Mouse (Mus musculus): Measurements from ENCODE around the gene Gnai2. TPM values are rescaled to one million over a fixed set of nuclear protein-coding genes. Genes with fewer than 3 reads are reported as not detected.
A peak's percentile ranks its signal among the peaks of the same experiment; 100 is the strongest.

The Gnai2 gene
- 100 to 1,000 TPM; 176 to 181 TPM for polyA plus RNA-seq (2017; shearing (Covaris generic))

DNA sequence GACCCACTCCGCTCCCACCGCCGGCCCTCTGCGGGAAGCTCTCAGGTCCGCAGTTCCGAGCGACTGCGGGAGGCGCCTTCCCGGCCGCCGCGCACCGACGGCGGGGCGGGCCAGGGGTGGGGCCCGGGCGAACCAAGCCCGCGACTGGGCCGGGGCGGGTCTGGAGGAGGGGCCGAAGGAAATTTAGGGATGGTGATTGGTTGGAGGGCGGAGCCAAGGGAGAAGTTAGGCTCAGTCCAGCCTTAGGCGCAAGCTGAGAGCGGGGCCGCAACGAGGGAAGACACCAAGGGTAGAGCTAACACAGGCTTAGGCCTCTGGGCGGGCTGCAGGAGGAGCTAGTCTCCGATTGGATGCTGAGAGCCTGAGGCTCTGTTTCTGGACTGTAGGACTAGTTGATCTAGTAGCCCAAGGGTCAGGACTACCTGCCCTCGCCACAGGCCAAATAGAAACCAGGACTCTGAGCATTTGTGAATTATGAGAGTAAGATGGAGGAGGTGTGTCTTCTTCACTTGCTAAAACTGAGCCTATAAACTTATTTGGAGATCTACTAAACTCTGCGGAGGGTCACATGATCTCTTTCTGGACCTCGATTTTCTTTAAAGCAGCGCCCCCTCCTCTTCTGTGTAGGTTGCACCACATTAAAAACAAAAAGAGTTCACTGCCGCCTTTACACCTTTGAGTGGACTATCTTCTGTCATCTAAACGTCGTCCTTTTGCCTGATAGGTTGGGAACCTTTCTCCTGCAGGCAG is at the start of gene Gnai2:
Gnai2 (minus strand) TSS at position 89 of the 750 bp plus-strand sequence.
- peak; percentile 79 for ATAC-seq

DNA sequence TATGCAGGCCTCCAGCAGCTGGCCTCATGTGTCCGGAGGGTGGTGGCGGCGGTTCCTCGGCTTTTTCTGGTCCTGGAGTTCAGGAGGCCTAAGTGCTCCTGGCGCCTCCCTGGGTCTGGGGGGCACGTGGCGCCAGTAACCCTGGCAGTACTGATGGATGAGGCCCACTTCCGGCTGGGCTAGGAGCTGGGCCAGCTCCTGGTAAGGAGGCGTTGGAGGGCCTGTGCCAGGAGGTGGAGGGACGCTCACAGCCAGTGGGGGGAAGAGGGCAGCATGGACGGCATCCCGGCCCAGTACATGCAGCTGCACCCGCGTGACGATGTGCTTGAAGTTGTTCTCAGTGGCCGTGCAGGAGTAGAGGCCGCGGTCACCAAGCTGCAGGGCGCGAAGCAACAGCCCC is 47.2 kb upstream of the Gnai2 start:
- no peak for ATAC-seq

DNA sequence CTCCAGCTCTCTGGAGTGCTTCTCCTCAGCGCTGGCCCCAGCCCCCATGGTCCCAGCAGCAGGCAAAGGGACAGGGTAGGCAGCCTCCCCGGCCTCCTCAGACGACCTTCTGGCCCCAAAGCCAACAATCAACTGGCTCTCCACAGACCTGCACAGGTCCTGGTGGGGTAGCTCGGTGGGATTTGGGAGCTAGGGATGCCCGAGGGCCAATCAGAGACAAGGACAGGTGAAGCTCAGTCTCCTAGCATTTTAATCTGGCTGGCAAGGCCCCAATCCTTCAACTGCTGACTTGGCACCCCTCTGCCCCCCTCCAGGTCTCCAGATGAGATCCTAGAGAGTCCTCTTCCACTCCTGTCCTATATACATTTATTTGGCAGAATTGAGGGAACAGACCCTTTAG is 44.3 kb upstream of the Gnai2 start, which contains the start of gene Gnat1:
Gnat1 (minus strand) TSS at position 212 of the 400 bp plus-strand sequence.
- no peak for ATAC-seq

DNA sequence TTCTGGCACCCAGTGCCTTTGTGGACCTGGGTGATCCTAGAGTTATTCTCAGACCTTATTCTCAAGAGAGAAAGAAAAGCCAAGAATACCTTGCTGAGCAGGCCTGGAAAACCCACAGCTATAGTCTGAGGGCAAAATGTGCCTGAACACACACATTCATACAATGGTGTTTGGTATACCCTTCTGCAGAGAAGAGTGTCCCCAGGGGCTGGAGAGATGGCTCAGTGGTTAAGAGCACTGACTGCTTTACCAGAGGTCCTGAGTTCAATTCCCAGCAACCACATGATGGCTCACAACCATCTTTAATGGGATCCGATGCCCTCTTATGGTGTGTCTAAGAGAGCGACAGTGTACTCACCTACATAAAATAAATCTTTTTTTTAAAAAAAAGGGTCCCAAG is 43.7 kb upstream of the Gnai2 start:
- no peak for ATAC-seq

DNA sequence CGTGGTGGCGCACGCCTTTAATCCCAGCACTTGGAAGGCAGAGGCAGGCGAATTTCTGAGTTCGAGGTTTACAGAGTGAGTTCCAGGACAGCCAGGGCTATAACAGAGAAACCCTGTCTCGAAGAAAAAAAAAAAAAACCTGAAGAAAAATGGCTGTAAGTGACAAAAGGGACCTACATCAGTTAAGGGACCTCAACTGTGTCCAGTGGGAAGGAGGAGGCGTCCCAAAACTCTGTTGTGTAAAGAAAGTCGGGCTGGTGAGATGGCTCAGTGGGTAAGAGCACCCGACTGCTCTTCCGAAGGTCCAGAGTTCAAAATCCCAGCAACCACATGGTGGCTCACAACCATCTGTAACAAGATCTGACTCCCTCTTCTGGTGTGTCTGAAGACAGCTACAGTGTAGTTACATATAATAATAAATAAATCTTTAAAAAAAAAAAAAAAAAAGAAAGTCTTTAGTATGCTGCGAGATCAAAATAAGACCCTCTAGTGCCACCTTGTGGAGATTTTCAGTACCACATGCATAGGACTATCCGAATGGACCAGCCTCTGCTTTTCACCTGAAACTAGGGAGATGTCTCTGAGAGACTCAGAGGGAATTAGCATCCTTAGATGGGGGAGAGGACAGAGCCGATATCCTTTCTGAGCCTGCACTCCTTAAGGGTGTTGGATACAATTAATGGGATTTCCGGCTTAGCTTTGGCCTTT is 42.8 kb upstream of the Gnai2 start:
- peak; percentile 44 for ATAC-seq

DNA sequence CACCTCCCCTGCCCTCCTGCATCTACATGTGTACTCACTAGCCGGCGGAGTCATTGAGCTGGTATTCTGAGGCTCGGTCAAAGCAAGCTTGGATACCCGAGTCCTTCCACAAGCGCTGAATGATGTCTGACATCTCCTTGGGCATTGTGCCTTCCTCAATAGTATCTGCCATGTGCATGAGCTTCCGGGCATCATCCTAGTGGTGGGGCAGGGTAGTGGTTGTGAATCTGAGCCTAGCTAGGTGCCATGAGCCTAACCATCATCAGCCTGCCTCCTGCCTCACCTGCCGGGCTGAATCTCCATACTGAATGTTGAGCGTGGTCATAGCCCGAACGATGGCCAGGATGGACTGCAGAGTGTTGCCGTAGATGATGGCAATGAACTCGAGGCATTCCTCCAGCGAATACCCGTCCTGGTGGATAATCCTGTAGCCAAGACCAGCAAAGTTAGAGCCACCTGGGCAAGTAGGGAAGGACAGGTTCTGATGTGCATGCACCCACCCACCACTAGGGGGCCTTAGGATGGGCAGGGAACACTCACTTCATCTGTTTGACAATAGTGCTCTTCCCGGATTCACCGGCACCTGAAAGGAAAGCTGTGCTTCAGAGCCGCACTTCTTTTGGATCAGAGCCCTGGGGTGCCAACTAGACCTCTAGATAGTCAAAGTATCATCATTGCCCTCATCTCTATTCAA is 42.1 kb upstream of the Gnai2 start:
- no peak for ATAC-seq

DNA sequence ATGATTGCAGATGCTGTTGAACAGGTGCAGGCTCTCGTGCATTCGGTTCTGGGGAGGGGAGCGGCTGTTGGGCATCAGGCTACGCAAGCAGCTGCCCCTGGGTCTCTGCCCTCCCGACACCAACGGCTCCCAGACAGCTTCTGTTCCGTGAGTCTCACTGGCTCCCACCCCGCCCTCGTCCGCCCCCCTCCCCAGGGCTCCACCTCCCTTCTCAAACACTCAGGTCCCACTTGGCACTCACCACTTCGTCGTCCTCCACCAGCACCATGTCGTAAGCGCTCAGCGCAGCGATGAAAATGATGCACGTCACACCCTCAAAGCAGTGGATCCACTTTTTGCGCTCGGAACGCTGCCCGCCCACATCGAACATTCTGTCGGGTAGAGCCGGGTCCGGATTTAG is 41.1 kb upstream of the Gnai2 start:
- no peak for ATAC-seq

DNA sequence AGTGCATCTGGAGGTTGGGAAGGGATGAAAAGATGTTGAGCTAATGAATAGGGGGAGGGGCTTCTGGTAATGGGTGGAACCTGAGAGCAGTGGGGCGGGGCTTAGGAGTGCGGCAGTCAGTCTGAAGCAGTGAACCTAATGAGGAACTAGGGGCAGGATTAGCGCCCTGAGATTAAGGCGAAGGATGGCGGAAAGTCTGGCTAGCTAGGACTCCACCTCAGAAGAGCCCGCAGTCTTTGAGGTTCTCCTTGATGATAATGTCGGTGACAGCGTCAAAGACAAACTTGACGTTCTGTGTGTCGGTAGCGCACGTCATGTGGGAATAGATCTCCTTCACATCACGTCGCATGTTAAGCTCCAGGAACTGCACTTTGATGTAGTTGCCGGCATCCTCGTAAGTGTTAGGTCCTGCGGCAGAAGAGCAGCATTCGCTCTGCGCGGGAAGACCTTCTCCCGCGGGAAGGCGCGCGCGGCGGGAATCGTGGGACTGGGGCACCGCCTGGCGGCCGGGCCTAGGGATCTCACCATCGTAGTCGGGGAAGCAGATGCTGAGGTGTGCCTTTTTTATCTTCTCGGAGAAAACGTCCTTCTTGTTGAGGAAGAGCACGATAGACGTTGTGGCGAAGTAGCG is 40.6 kb upstream of the Gnai2 start:
- ATAC-seq, result peak; percentile 57

DNA sequence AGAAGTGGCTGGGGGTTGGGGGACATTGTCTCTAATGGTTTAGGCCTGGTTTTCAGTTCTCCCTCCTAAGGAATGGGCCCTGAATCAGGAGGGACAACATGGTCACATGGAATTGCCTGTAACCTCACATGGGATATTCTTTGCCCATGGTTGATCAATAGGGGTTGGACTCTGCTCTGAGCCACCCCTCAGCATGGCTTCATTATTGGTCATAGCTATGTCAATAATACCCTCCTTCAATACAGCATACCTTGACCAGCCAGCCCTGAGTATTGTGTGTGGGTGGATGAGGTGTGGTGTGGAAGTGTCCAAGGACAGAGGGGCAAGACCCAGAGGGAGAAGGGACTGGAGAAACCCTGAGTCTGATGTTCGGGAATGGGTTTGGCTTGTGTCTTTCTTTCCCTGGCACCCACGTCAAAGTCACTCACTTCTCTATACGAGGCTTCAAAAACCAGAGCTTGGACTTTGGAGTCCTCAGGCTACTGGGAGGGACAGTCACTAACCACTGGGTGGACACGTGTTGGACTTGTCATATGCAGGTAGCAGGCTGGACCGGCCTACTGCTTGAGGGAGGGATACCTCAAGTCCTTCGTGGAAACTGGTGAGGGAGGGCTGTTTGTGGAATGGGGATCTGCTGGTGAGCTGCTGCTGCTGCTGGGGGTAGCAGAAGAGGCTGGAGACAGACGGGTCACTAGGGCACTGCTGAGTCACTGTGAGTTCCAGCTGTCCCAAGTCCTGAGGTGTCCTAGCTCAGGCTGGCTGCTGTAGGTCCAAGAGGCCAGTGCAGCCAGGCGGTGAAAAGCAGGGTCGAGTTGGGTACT is 39.7 kb upstream of the Gnai2 start:
- ATAC-seq, result no peak

DNA sequence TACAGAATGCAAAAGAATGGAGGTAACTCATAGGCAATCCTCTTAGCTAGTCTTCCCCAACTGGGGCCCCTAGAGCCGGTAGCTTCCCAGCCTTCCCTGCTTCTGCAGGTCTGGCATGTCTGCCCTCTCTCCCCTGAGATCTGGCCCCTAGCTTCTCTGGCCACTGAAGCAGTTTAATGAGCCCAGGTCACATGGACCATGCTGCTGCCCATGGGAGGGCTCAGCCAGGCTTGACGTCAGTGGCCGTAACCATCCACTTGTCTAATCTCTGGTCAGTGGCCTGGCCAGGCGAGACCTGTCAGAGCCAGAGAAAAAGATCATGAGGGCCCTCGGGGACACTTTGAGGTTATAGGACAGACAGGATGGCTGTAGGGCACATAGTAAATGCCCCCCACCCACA is 35.1 kb upstream of the Gnai2 start:
- no peak for ATAC-seq

DNA sequence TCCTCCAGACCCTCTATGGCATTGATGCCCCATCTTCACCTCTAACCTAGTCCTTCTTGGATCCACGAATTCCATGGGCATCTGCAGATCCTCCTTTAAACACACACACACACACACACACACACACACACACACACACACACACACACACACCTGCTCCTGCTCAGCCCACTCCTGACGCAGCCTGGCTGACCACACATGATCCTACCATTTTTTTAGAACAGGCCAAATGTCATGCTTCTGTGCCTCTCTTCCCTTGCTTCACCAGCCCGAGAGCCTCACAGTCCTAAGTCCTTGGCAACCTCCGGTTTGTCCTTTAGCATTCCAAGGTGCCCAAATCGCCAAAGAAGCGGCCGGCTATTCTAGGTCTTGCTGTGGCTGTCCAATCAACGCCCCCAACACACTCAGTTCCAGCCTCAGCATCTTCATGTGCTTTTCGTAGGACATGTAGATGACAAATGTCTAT is 34.3 kb upstream of the Gnai2 start, which contains the start of gene Slc38a3:
Slc38a3 (minus strand) TSS at position 51 of the 466 bp plus-strand sequence.
- ATAC-seq, result no peak

DNA sequence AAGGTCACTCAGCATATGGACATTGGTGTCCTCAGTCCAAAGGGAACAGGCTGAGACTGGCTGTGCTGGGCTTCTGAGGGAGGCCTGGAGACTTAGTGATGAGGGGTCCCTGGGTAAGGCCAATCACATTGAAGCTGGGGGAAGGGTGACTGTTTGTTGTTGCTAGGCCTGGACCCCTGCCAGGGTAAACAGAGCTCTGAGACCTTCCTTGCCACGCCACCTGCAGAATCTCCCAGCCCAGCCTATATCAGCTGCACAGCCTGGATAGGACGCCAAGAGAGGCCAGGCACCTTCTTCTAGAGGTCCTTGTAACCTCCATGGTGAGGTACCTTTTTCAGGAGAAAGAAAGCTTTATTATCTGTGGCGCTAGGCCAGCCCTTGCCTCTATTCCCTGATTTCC is 33.7 kb upstream of the Gnai2 start:
- ATAC-seq, result no peak

DNA sequence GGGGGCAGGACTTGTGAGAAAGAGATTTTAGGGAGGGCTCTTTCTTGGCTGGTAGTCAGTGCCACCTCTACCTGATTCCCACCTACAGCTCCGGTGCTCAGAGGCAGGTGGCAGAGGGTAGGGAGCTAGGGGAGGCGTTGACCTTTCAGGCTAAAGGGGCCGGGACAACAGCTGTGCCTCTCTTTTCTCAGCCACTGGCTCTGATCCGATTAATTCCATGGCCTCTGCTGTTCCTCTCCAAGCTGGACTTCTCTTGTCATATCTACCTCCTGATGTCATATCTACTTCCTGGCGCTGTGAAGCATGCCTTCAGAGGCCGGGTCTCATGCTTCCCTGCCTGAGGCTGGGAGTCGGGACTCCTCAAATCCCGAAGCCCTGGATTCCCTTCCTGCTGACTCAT is 32.8 kb upstream of the Gnai2 start:
- ATAC-seq, result no peak

DNA sequence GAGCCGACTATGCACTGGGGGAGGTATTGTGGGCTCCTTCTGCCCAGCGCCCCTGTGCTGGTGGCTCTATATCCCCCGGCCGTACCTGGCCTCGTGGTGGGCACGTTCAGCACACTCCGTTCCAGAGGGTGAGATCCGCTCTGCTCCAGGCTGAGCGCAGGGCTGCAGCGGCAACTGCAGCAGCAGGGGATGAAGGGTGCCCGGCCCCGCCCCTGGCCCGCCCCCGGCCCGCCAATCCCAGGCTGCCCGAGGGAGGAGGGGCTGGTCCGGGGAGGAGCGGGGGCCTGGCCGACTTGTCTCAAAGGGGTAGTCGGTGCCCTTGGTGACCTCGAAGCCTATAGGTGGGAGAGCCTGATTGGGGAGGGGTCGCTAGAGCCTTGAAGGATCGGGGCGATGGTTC is 32.1 kb upstream of the Gnai2 start:
- ATAC-seq, result no peak

DNA sequence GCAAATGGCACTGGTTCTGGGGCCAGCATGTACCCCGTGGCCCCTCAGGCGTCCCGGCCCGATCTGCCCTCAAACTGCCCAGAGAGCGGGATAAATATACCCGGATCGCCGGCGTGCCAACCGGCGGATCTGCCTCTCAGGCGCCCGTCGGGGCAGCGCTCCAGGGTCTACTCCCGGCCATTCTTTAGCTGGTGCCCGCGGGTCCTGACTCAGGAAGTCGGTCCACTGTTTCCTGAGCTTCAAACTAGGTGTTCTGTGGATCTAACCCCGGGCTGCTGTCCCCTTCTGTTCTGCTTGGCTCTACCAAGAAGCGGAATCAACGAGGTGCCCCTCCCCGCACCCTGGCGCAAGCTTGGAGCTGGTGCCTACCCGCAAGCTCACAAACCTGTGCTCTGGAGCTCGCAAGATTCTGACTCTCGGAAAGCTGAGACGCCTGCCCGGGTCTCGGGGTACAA is 31.6 kb upstream of the Gnai2 start:
- ATAC-seq, result no peak

DNA sequence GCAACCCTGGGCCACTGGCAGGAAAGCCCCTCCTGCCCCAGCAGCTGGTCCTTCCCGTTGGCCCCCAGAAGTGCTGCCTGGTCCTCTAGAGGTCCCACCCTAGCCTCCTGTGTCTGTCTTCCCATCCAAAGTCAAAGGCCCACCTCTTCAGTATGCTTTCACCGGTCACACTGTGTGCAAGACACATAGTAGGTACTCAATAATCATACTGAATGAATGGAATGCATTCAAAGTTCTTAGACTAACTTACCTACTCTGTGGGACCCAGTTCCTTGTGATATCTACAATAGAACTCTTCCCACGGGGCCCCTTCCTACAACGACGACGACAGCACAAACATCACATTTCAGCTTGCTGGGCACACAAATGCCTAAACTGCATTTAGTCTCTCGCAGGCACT is 30.1 kb upstream of the Gnai2 start:
- ATAC-seq, result no peak

DNA sequence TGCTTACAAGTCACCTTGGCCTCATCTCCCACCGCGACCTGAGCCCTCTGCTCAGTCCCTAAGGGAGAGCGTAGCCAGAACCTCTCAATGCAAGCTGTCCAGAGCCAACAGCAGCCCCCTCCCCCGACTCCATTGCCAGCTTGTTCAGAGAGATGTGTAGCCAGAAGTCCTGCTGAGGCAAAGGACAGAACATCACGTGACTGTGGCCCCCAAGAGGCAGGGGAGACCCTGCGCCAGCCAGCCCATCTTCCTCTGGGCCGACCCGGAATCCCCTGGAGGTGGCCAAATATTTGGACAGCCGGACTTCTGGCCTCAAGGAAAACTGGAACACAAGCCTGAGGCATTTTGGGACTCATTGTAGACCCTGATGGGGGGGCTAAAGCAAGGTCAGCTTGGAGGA is 28.4 kb upstream of the Gnai2 start:
- ATAC-seq, result no peak

DNA sequence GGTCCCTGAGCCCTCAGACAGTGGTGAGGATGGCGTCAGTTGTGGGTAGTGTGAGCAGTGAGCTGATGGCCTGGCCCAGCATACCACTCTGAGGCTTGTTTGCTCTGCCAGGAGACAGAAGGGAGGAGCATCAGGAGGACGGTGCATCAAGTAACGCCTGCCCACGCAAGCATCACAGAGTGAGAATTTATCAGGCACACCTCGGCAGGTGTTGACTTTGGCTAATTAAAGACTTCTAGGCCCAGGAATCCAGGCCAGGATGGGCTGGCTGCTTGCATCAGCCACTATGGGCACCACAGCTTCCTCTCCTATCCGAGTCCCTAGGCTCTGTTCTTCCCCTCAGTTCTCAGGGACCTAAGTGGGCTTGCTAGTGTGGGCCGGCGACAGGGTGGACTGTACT is 27.2 kb upstream of the Gnai2 start:
- ATAC-seq, result no peak

DNA sequence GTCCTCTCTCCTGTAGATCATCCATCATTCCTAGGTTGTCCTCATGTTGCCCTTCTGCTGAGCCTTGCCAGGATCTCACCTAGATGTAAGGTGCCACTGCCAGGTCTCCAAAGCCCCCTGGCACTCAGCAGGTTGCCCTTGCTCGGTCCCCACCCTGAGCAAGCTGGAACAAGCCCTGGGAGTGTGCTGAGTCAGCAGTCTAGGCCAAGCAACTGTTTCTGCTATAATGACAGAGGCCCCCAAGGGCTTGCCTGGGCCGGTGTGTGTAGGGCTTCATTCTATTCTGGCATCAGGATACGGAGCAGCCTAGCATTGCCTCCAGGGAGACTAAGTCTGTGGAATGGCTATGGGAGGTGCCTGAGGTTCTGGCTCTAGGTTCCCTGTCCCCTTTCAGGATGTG is 25.6 kb upstream of the Gnai2 start:
- ATAC-seq, result no peak

DNA sequence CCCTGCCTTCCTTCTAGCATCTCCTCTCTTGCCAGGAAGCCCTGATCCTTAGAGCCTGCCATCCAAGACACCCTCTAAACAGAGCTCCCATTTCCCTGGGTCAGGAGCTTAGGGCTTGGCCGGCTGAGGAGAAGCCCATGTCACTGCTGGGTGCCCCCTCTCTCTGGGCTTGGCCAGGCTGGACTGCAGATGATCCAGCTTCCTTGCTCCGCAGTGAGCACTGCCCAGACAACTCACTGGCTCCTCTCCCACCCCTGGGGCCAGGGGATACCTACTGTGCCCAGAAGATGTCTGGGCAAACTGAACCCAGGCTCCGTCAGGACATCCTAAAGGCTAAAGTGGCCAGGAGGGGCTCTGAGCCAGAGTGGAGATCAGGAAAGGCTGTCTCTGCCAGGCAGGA is 24.8 kb upstream of the Gnai2 start:
- ATAC-seq, result no peak

DNA sequence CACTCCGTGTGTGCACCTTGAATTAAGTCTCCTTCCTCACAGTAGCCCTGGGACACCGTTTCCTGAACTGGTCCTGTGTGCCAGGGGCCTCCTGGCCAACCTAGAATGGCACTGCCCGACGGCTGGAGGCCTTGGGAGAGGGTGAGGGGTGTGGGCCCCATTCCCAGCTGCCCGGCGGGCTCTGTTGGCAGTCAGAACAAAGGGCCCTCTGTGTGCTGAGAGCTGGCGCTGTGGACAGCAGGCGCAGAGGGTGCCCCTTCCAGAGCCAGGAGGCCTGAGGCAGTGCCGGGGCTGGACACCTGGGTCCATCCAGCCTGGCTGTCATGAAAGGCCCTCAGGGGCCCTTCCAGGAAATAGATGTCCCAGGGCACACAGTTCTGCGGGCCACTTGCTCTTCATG is 24.4 kb upstream of the Gnai2 start:
- ATAC-seq, result no peak

DNA sequence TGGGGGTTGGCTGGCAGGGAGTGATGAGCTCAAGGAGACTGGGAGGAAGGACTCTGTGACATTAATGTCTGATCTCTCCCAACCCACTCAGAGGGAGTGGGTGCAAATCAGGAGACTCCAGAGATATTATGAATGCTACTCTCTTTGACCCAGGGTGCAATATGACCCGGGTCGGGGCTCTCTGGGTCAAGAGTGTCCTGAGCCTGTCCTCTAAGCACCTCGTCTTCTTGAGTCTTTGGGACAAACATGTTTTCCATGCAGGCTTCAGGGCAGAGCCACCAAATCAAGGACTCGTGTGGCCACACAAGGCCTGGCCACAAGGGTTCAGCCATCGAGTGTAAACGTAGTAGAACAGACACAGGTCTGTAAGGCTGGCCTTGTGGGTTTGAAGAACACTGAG is 22.9 kb upstream of the Gnai2 start:
- no peak for ATAC-seq

Data from activated CD4-positive, CD25-positive, alpha-beta regulatory T cell, adult 4 months (primary cell).